Comparison of ENCODE assay signal across 12 mouse cellular contexts in genomic region chr16:22067406-22067805, GRCm38 (mm10). TPM values are rescaled to one million over a fixed set of nuclear protein-coding genes. Genes with fewer than 3 reads are reported as not detected.
A peak's percentile ranks its signal among the peaks of the same experiment; 100 is the strongest.
DNase-seq lines count a peak whose midpoint lies in the region; ATAC-seq lines count a peak whose summit lies in the region.
"Had no signal": no experiment of that assay in that cellular context is flagged by ENCODE, and none has a peak within 500 bp of the region (broad histone marks: within the 10 kb centered on the region; RNA-seq: fewer than 3 reads in every experiment).

No protein-coding gene starts in this region.

- no peak overlapping the region for H3K9ac ChIP-seq in kidney, embryonic 15.5 days
- H3K9ac ChIP-seq in forebrain, embryonic 12.5 days, result no peak overlapping the region
- H3K9ac ChIP-seq in forebrain, embryonic 11.5 days (ENCODE audit: low read length), result no peak overlapping the region
- H3K9ac ChIP-seq: intestine, embryonic 15.5 days; limb, embryonic 15.5 days; midbrain, embryonic 13.5 days had no signal

- no peaks in the 10 kb centered on the region for H3K27me3 ChIP-seq in kidney, embryonic 15.5 days
- H3K27me3 ChIP-seq in forebrain, embryonic 12.5 days, result no peaks in the 10 kb centered on the region
- no peaks in the 10 kb centered on the region for H3K27me3 ChIP-seq in forebrain, embryonic 11.5 days (ENCODE audit: control insufficient read depth, insufficient read depth, low read length)
- H3K27me3 ChIP-seq: intestine, embryonic 15.5 days; limb, embryonic 15.5 days; midbrain, embryonic 13.5 days had no signal

- no peak overlapping the region for H3K27ac ChIP-seq in kidney, embryonic 15.5 days
- no peak overlapping the region for H3K27ac ChIP-seq in forebrain, embryonic 12.5 days
- H3K27ac ChIP-seq in forebrain, embryonic 11.5 days (ENCODE audit: low read depth, low read length), result no peak overlapping the region
- H3K27ac ChIP-seq: intestine, embryonic 15.5 days; limb, embryonic 15.5 days; midbrain, embryonic 13.5 days; stomach, postnatal 0 days had no signal

- WGBS in kidney, embryonic 15.5 days, result 91% methylated on average over 8 of the region's 8 CpGs
- WGBS in forebrain, embryonic 12.5 days, result 93% methylated on average over 8 of the region's 8 CpGs
- WGBS in forebrain, embryonic 11.5 days, result 94% methylated on average over 8 of the region's 8 CpGs

- no peak overlapping the region for H3K4me2 ChIP-seq in kidney, embryonic 15.5 days
- H3K4me2 ChIP-seq in forebrain, embryonic 12.5 days, result no peak overlapping the region
- H3K4me2 ChIP-seq in forebrain, embryonic 11.5 days (ENCODE audit: low read depth, low read length, severe bottlenecking), result no peak overlapping the region
- H3K4me2 ChIP-seq: intestine, embryonic 15.5 days; limb, embryonic 15.5 days; midbrain, embryonic 13.5 days had no signal

- ATAC-seq in kidney, embryonic 15.5 days (replicated peaks; ENCODE audit: low FRiP score), result no peak
- no peak for ATAC-seq in forebrain, embryonic 12.5 days (ENCODE audit: low FRiP score)
- ATAC-seq in forebrain, embryonic 11.5 days (replicated peaks; ENCODE audit: low FRiP score), result no peak
- ATAC-seq: intestine, embryonic 15.5 days; midbrain, embryonic 13.5 days had no signal

- peak; percentile 31 for DNase-seq in kidney, adult 11 months
- DNase-seq in fibroblast of lung, adult 2 months (ENCODE audit: low read depth), result peak; percentile 88
- DNase-seq in kidney, postnatal 10 days, result peak; percentile 62
- DNase-seq in thymus, postnatal 10 days (ENCODE audit: low spot score in 2 of 2), result peak; percentile 50 to 53
- DNase-seq in forebrain, embryonic 11.5 days (ENCODE audit: low spot score), result no peak
- no peak for DNase-seq in retina, postnatal 1 day

- no peaks in the 10 kb centered on the region for H3K4me1 ChIP-seq in kidney, embryonic 15.5 days
- H3K4me1 ChIP-seq in forebrain, embryonic 12.5 days, result no peaks in the 10 kb centered on the region
- H3K4me1 ChIP-seq in forebrain, embryonic 11.5 days (replicated peaks; ENCODE audit: control insufficient read depth, insufficient read depth, low read length), result no peaks in the 10 kb centered on the region
- H3K4me1 ChIP-seq: intestine, embryonic 15.5 days; limb, embryonic 15.5 days; midbrain, embryonic 13.5 days had no signal

- no peaks in the 10 kb centered on the region for H3K9me3 ChIP-seq in kidney, embryonic 15.5 days (replicated peaks)
- no peaks in the 10 kb centered on the region for H3K9me3 ChIP-seq in forebrain, embryonic 12.5 days
- H3K9me3 ChIP-seq in forebrain, embryonic 11.5 days (ENCODE audit: control insufficient read depth, low read length), result no peaks in the 10 kb centered on the region
- H3K9me3 ChIP-seq: intestine, embryonic 15.5 days; limb, embryonic 15.5 days; midbrain, embryonic 13.5 days had no signal

- no peak overlapping the region for H3K4me3 ChIP-seq in kidney, embryonic 15.5 days (replicated peaks)
- H3K4me3 ChIP-seq in forebrain, embryonic 12.5 days (replicated peaks), result no peak overlapping the region
- no peak overlapping the region for H3K4me3 ChIP-seq in forebrain, embryonic 11.5 days (ENCODE audit: low read depth, low read length)
- H3K4me3 ChIP-seq: intestine, embryonic 15.5 days; limb, embryonic 15.5 days; midbrain, embryonic 13.5 days had no signal

- peaks cover 99% of the 10 kb centered on the region for H3K36me3 ChIP-seq in kidney, embryonic 15.5 days
- peaks cover 93% of the 10 kb centered on the region for H3K36me3 ChIP-seq in forebrain, embryonic 12.5 days (replicated peaks)
- peaks cover 12% of the 10 kb centered on the region for H3K36me3 ChIP-seq in forebrain, embryonic 11.5 days (ENCODE audit: control insufficient read depth, insufficient read depth, low read length)

RNA-seq across cellular contexts. Expression of gene Senp2, which starts 58.1 kb away (rescaled TPM):
- polyA plus RNA-seq in kidney, embryonic 15.5 days (2015; fragmentation: Nextera tagmentation; extraction: Ambion mirVana), result 40.8 and 41.4 TPM in 2 replicates
- 69.5 and 70.3 TPM in 2 replicates for polyA plus RNA-seq in forebrain, embryonic 12.5 days (2016; fragmentation: Nextera tagmentation; extraction: Ambion mirVana)
- 65.8 and 75.7 TPM in 2 replicates for polyA plus RNA-seq in forebrain, embryonic 11.5 days (2014; fragmentation: Nextera tagmentation; extraction: Ambion mirVana)

Comparison
In these comparisons a context has a peak if more than half of its experiments do, and no peak if none do; other contexts are left out.
1. DNase-seq: peak in kidney, adult 11 months (single experiment), fibroblast of lung, adult 2 months (single experiment), kidney, postnatal 10 days (single experiment) and thymus, postnatal 10 days (2 of 2); none in forebrain, embryonic 11.5 days (single experiment) and retina, postnatal 1 day (single experiment).